Mouse (Mus musculus): ENCODE measurements at regions not wholly inside any gene's neighbourhood (a gene's known extent, or its start where the extent isn't known, plus 50 kb on each side); places are given as distances from the start of the nearest gene placed in this dataset.

DNA sequence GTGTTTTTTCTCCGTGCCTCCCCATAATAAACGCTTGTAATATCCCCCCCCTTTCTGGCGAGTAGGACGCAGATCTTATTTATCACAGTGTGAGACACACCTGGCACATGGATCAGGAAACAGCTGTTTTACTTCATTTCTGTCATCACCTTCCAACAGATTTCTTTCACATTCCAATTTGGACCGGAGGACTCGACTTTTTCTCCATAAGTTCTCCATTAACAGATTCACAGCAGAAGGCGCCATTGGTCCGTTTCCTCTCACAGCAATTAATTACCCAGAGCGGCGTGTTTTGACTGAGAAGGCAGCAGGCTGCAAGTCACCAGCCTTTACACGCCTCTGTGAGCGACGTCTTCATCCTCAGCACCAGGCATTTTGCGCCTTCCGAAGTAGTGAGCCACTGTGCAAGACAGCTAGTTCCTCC, 258.1 kb upstream of the Nt5e start:
- no peak for DNase-seq (ENCODE audit: low spot score)

DNA sequence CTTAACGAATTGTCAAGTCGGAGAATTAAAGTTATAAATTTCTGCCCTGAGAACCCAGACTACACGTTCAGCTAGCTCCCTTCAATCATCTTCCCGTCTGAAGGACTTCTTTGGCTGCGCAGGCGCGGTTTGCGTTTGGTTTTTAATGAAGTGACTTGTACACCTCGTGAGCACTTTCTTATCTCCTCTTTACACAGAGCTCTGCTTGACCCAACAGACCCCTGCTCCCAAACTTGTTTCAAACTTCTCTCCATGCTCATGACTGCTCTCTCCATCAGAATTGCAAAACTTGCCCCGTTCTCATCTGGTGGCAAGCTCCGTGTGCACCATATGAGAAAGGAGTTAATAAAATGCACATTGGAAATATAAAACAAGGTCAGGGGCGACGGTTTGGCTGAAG, 257.2 kb upstream of the Nt5e start:
- no peak for DNase-seq (ENCODE audit: low spot score)

DNA sequence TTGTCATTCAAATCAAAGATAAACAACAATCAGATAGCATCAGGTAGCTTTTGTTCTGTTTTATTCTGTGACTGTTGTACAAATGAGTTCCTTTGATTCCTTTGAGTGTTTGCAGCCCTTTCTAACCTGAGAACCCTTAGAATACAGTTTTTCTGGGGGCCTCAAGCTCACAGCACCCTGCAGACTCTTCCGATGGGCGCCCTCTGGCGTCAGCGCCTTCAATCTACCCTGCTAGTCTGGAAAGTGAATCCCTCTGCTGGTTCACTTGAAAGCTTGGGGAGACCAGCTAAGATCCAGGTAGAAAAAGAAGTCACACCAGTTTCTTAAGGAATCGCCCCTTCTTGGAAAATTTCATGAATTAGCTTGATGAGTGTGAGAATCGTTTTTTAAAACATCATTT, 253.8 kb upstream of the Nt5e start:
- DNase-seq (ENCODE audit: low spot score) = no peak

DNA sequence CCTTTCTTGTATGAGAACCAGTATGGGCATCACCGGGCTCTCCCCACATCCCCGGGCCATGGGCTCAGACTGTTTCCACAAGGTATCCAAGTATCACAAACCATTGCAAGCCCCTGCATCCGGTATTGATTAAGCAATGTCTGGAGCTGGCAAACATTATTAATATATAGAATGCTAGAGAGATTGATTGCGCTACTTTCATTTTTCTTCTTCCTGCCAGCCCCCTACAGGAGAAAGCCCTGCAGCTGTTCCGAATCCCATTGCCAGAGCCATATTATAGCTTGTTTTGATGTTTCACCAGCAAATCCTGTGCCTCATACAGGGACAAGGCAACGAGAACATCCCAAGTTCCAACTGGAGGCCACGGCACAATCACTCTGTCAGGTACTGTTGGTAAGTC, 253.4 kb upstream of the Nt5e start:
- no peak for DNase-seq (ENCODE audit: low spot score)

DNA sequence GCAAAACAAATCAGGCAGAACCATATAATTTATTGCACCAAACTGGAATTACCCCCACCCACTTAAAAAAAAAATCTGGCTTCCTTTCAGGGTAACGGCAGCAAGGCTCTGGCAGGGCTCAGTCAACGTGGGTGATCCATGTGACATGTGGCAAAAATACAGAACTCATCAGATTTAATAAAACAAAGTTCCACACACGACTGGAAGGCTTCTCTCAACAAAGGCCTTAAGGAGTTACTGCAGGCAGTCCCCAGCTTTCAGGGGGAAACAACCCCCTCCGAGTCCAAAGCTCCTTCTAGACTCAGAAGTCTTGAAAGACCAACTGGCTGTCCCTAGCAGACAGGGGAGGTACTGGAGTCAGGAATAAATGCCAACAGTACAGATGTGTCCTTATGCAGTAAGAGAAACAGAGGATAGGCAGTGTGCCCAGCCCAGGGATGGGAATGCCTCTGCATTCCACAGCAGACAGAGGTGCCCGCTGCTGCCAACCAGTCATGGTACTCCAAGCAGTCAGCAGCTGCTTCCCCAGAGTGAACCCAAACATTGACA, 244.0 kb upstream of the Nt5e start:
- DNase-seq (ENCODE audit: low spot score) = no peak

DNA sequence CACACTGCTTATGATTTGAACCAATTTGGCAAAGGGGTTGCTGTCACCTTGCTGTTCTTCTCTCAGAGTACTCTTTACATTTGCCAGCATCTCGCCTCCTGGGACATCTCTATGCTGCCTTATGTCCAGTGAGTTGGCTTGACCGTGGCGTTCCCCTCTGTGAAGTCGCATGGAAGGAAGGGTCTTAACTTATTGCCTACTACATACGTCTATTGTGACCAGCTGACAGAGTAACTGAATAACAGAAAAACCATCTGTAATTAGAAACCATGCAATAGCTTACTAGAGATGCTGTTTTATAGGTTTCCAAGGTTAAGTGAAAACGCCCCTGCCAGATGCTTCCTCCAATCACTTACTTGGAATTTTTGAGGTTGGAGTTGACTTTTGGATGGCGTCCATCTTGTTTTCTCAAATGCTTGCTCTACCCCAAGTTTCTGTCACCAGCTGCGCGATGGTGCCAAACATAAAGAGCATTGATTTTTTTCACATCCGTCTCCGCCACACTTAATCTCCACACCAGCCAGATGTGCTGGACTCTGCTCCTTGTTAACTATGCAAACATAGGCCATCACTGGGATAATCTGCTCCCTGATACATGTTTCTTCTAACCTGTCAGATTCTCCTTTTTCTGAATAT, 241.7 kb upstream of the Nt5e start:
- DNase-seq (ENCODE audit: low spot score) = no peak

DNA sequence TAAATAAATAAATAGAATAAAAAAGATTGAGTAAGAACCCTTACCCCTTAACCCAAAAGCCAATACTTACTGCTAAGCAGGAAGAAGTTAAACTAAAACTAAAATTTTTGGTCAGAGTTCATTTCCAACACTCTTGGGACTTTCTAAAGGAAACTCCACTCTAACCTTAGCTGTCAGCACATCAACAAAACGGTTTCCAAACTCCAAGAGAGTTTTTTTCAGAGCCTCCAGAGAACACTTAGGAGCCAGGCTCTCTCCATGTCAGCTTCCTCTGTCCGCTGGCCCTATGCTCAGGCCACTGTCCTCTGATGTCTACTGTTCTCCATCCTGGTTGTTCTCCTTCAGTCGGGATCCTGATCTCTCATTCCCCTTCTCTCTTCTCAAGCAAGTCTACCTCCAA, 241.1 kb upstream of the Nt5e start:
- DNase-seq (ENCODE audit: low spot score) = no peak

DNA sequence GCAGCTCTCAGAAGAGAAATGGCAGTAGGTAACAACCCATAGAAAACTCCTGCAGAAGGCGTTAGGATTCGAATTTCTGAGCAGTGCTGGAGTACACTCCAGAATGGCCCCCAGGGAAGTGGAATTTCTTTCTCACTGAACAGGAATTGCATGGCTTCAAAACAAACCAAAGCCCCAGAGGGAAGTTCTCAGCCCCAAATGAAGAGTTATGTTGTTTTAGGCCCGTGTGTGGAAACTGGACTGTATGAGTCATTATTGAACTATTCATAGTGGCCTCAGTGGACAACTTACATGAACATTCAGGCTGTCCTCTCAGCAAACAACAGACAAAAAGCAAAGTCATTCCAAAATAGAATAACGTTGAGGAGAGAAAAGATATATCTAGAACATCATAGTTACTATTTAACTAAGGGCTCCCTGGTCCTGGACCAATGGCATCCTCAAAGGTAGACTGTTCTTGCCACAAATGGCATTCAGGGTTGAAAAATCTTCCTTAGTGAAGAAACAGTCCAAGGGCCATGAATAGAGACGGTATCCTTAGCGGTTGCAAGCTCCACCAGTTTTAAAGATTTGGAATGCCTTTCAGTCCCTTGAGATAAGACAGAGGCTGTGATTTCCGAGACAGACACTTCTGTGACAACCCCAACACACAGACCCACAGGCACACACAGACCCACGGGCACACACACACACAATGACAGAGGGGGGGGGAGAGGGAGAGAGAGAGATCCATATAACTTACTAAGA, 235.0 kb upstream of the Nt5e start:
- DNase-seq (ENCODE audit: low spot score) = no peak

DNA sequence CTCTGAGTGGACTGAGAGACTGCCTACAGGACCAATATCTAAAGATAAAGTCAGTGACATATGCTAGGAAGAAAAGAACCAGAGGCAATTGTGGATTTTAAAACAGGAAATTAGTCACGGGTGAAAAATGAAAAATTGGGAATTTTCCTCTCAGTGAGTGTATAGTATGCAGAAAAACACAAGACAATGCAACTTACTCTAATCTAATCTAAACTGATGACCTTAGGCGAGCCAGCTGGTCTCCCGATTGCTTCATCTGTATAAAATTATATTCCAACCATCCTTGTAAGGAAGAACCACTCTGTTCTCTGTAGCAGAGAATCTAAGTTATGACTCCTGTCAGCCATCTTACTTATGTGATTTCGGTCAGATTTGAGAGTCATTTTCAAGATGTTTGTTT, 234.4 kb upstream of the Nt5e start:
- no peak for DNase-seq (ENCODE audit: low spot score)

DNA sequence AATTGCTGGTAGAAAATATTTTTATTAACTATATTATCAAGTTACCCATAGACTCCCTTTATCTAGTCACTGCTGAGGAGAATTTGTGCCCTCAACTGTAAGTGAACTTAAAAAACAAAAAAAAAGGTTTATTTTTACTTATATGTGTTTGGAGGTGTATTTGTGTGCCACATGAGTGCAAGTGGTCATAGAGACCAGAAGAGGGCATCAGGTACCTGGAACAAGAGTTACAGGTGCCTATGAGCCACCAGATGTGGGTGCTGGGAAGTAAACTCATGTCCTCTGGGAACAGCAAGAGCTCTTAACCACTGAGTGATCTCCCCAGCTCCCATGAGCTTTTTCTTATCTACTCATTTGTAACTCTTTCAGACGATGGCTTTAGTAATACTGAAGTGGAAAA, 213.9 kb upstream of the Nt5e start:
- no peak for DNase-seq (ENCODE audit: low spot score)

DNA sequence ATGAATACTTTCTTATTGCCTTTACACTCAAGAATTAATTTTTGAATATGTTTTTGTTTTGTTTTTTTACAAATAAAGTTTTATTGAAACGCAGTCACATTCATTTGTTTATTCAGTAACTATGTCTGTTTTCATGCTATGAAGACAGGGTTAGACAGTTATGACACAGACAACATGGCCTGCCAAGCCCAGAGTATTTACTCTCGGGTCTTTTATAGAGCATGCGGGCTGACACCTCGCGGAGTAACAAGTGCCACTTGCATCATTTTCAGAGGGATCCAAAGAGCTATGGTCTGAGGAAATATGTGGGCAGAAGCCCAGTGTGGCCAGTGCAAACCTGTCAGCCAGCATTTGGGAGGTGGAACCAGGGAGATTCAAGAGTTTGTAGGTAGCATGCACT, 206.5 kb upstream of the Nt5e start:
- DNase-seq (ENCODE audit: low spot score) = no peak

DNA sequence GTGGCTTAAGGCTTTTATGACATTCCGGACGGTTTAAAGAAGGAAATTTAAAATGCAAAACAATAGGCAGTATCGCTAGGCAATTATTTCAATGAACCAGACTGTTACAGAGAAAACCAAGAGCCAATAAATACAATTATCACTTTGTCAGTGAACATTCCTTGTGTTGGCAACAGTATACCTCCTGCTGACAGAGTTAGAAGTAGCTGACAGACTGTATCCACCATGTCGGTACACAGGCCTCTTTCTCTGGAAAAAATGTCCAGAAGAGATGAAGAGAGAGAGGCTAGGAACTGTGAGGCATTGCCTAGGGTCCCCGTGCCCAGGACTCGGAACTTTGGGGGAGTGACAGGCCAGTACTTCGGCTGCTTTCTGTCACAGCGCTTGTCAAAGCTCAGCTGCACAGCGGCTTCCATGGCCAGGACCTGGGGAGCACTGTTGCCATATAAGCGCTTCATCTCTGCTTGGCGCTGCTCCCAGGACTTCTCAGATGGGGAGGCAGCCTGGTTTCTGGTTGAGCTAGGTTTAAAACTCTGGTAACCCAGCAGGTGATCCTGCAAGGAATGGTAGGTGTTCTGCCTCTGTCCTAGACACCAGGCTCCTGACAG, 205.9 kb upstream of the Nt5e start:
- DNase-seq (ENCODE audit: low spot score) = no peak

DNA sequence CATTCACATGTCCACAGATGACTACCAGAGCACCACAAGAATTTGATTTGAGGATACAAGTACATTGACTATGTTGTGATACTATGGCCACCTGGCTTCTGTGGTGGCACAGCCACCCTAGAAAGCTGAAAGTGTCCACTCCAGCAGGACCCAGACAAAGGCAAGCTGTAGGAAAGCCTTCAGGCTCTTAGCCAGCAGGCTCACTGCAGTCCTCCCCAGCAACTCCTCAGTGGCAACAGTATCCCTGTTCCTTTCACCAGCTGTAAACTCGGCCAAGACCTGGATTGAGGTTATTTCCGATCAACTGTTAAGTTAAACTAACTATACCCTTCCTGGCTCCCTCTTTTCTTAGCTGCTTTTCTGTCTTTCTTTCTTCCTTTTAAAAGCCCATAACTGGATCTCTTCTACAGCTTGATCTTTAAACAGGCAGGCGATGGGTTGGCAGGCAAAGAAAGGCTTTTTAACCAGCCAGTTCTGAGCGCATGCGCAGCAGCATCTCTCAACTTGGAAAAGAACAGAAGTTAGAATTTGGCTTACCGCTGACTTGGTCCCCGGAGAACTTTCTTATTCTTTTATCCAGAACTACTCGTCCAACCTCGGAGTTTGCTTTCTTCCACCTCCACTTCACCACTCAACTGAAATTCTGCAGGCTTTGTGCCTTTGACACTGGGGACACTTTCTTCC, 202.5 kb upstream of the Nt5e start:
- DNase-seq (ENCODE audit: low spot score) = no peak

DNA sequence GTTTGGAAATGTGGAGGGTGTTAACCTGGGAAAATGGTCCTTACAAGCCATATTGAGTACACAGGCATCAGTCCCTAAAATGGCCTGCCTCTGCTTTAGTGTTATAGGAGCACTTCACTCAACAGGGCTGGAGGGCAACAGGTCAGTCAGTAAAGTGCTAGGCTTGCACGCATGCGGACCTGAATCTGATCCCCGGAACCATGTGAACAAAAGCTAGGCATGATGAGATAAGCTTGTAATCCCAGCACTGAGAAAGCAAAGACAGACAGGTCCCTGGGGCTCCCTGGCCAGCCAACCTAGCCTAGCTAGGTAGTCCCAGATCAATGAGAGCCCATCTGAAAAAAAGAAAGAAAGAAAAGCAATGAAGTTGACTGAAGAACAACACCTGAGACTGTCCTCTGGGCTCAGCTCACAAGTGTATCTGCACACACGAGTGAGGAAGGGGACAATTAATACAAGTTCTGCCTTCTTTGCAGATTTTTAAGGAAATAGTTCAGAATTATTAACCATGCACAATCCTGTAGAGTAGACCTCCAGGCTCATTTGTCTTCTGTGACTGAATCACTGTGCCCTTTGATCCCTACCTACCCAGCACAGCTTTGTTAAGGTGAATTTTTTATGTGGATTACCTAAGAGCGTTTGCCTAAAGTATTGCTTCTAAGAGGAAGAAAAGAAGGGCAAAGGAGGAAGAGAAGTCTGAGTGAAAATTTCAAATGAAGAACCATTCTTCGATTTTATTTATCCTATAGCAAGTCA, 163.8 kb upstream of the Nt5e start:
- no peak for DNase-seq (ENCODE audit: low spot score)

DNA sequence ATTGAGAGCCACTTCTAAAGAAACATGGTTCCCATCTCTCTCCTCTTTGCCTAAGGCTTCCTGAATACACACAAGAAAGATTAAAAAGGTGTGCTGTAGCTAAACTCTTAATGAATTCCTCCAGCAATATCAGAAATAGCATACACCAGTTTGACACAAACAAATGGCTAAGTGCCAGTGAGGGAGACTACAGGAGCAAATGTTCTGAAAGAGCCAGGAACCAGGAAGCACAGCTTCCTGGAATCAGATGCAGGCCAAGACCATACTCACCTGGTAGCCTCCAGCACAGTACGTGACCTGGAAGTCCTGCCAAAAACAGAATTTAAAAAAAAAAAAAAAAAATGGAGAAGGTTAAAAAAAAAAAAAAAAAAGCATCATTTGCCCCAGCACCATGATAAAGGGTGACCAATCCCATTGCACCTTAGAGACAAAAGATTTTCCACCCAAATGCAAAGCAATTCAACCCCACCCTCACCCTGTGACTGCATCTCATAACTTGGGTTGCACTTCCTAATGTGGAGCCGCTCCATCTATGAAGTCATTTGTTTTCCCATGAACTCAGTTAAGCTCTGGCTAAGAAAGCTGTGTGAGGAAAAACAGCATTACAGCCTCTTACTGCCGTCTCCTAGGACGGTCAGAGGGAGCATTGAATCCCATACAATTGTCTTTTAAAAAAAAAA, 149.3 kb upstream of the Nt5e start:
- no peak for DNase-seq (ENCODE audit: low spot score)

DNA sequence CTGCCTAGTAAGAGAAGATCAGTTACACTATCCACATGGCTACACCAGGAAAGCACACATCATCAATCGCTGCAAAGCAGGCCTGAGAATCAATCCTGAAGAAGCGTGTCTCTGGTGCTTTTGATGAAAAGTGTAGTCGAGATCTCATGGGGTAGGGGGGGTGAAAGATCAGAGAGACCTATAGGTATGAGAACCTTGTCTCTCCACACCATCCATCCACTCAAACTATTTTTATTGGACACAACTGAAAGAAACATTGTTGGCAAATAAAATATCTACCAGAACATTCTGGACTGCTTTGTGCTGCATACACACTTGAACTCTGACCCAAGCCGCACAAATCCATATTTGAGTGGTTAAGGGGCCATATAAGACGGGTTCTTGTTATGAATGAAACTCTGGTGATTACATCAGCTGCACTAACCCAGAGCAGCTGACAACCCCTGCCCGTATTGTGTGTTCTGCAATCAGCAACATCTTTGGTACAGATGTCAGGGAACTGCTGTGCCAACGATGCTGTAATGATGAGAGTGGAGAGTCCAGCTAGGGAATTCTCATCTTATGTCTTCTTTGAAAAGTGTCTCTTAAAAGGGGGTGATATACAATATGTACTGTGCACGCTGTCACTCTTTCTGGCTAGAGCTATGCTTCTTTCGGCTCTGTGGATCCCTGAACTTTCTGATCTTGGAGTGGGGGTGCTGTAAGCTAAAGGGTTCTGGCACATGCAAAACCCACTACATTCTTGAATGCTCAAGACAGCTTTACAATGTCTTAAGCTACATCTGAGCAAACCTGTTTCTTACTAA, 145.6 kb upstream of the Nt5e start:
- no peak for DNase-seq (ENCODE audit: low spot score)

DNA sequence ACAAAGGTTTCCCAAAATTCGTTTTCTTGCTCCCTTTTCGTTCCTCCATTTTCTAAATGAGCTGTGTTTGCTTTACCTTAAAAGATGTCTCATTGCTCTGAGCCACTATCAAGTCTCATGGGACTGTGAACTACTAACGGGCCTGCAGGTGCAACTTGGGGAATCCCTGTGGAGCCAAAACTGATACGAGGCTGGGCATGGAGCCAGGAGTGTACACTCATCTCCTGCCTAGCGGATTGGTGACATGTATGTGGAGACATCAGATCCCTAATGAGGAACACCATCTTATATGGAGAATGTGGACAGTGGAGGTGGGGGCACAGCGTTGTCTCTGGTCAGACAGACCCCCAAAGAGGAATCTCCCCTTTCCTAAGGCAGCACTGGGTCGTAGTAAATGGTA, 119.6 kb upstream of the Nt5e start:
- DNase-seq (ENCODE audit: low spot score) = no peak

DNA sequence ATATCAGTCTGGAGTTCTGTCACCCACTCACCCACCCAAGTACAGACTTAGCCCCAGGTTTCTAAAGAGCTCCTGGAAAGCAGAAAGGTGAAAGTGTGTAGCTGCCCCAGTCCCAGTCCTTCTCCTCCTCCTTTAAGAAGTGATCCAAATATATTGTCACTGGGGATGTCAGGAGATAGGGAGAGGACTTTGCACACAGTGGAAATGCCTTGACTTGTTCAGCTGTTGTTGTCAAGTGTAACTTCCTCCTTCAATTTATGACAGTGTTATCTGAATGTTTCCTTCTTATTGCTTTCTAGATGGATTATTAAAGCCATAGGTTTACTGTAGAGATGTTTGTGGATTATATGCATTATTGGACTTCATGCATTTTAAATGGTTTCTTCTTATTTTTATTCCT, 119.0 kb upstream of the Nt5e start:
- no peak for DNase-seq (ENCODE audit: low spot score)

DNA sequence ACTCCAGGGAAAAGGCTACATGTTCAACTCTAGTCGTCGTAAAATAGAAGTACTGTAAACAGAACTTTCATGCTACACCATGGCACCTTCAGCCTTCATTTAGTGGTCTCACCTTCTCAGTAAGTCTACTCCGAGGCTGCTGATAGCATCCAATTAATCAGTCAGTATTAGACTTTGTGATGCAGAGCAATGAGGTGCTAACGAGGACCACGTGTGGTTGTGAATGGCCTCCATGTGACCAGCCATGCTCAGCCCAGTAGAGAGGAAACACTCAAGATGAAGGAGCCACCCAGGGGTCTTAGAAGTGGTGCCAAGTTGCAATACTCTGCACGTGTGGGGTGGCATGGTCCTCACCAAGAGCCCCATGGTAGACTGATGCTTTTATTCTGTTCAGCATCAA, 112.2 kb upstream of the Nt5e start:
- DNase-seq (ENCODE audit: low spot score) = no peak

DNA sequence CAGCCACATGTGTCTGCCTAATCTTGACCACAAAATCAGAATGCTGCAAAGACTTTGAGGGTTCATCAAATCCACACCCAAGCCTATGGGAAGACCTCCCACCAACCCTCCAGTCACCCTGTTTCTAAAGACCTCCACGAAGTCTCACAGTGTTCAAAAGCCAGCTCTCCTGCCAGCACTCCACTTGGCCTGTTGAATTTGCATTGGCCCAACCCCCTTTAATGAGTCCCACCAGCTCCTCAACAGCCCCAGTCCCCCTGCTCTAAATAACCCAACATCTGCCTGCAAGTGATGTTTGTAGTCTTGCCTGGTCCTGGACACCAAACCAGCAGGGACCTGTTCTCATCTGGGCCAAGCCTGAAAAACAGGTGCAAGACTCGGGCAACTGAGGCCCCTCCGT, 106.6 kb upstream of the Nt5e start:
- no peak for DNase-seq (ENCODE audit: low spot score)

All from urinary bladder, adult 2 months (tissue).